Mouse (Mus musculus): ENCODE measurements around the gene Mcm9. TPM values are rescaled to one million over a fixed set of nuclear protein-coding genes. Genes with fewer than 3 reads are reported as not detected.

Mcm9 gene
- polyA plus RNA-seq (2017; shearing (Covaris generic)) = 21.9 TPM

DNA sequence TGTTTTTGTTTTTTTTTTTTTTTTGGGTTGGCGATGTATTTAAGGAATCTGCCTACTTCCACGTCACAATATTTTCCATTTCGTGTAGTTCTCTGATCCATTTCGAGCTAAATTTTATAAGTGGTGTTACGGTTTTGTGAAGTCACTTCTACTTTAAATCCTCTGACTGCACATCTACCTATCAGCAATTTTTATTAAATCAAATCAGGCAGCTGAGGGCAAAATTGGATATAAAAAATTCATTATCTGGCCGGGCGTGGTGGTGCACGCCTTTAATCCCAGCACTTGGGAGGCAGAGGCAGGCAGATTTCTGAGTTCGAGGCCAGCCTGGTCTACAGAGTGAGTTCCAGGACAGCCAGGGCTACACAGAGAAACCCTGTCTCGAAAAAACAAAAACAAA is at the start of gene Mcm9:
TSS of gene Mcm9 (minus strand) at position 101 of the 400 bp plus-strand sequence.

DNA sequence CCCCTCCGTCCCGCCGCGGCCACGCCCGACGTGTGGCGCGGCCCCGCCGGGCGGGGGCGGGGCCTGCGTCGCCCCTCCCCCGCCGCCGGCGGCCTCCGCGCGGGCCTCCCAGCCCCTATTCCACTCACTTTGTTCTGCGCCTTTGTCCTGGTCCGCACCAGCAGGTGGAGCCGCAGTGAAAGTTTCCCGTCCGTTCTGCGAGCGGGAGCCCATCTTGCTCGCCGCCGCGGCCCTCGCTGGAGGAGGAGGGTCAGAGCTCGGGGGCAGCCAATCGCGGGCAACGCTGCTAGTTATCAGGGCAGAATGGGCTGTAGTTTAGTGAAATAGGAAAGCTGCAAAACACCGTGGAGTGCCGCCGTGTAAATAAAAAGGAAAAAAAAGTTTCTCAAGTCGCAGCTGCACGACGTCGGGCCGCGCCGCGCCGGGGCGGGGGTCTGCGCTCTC is 33.5 kb downstream of the Mcm9 start, which contains the start of gene Asf1a:
TSS of gene Asf1a (plus strand) at position 81 of the 444 bp plus-strand sequence.

Other genes starting within 250 kb of the Mcm9 start
- gene Asf1a, start 33.7 kb downstream of the Mcm9 start, polyA plus RNA-seq (2017; shearing (Covaris generic)) = 81.5 TPM
- 0.16 TPM for gene Fam184a, start 120.7 kb upstream of the Mcm9 start, polyA plus RNA-seq (2017; shearing (Covaris generic))